ENCODE assay signal across 8 mouse cellular contexts in genomic region chr5:107961438-107962251, GRCm38 (mm10). TPM values are rescaled to one million over a fixed set of nuclear protein-coding genes. Genes with fewer than 3 reads are reported as not detected.
DNase-seq lines count a peak whose midpoint lies in the region; ATAC-seq lines count a peak whose summit lies in the region.
"Had no signal": no experiment of that assay in that cellular context is flagged by ENCODE, and none has a peak within 500 bp of the region (broad histone marks: within the 10 kb centered on the region; RNA-seq: fewer than 3 reads in every experiment).

No protein-coding gene starts in this region.

- H3K9me3 ChIP-seq in lung, embryonic 16.5 days (ENCODE audit: control insufficient read depth, low read length) = no peaks in the 10 kb centered on the region
- no peaks in the 10 kb centered on the region for H3K9me3 ChIP-seq in stomach, embryonic 16.5 days (replicated peaks; ENCODE audit: control insufficient read depth, low read length)
- H3K9me3 ChIP-seq: embryonic facial prominence, embryonic 12.5 days had no signal

- H3K27me3 ChIP-seq in lung, embryonic 16.5 days (ENCODE audit: control insufficient read depth, insufficient read depth, low read depth, low read length) = no peaks in the 10 kb centered on the region
- no peaks in the 10 kb centered on the region for H3K27me3 ChIP-seq in stomach, embryonic 16.5 days (ENCODE audit: control insufficient read depth, insufficient read depth, low read length)
- H3K27me3 ChIP-seq: embryonic facial prominence, embryonic 12.5 days had no signal

- ATAC-seq in cerebellum, adult (ENCODE audit: insufficient number of reproducible peaks, low FRiP score, low TSS enrichment) = peak; percentile 76; the same call in 1 of the 2 replicates
- peak; percentile 59; the same call in 1 of the 2 replicates for ATAC-seq in lung, embryonic 16.5 days (ENCODE audit: low read depth)
- no peak for ATAC-seq in stomach, embryonic 16.5 days (ENCODE audit: insufficient read depth, low FRiP score)

- H3K4me2 ChIP-seq in lung, embryonic 16.5 days (ENCODE audit: low read depth, low read length) = peak overlapping the region; percentile 43
- peak overlapping the region; percentile 33 for H3K4me2 ChIP-seq in stomach, embryonic 16.5 days (ENCODE audit: low read depth, low read length)
- H3K4me2 ChIP-seq: embryonic facial prominence, embryonic 12.5 days had no signal

- H3K4me3 ChIP-seq in lung, embryonic 16.5 days (ENCODE audit: low read length) = peak overlapping the region; percentile 24
- no peak overlapping the region; the same call in 1 of the 2 replicates for H3K4me3 ChIP-seq in stomach, embryonic 16.5 days (replicated peaks; ENCODE audit: low read length)
- H3K4me3 ChIP-seq: embryonic facial prominence, embryonic 12.5 days had no signal

- H3K4me1 ChIP-seq in lung, embryonic 16.5 days (replicated peaks; ENCODE audit: control insufficient read depth, insufficient read depth, low read length) = peaks cover 11% of the 10 kb centered on the region
- H3K4me1 ChIP-seq in stomach, embryonic 16.5 days (ENCODE audit: control insufficient read depth, insufficient read depth, low read length) = peaks cover 11% of the 10 kb centered on the region; the same call in 1 of the 2 replicates

- DNase-seq in ovary, postnatal 36 days (ENCODE audit: low spot score) = peak; percentile 17
- no peak for DNase-seq in ovary, postnatal 10 days (ENCODE audit: low spot score)
- DNase-seq in gastrocnemius, postnatal 10 days = peak; percentile 20
- DNase-seq in kidney, postnatal 14 days = peak; percentile 21

- 40% methylated on average over 16 of the region's 16 CpGs for WGBS in lung, embryonic 16.5 days
- 38% methylated on average over 16 of the region's 16 CpGs for WGBS in stomach, embryonic 16.5 days

- no peak overlapping the region for H3K9ac ChIP-seq in lung, embryonic 16.5 days (ENCODE audit: low read length)
- no peak overlapping the region for H3K9ac ChIP-seq in stomach, embryonic 16.5 days (ENCODE audit: low read length)
- H3K9ac ChIP-seq: embryonic facial prominence, embryonic 12.5 days had no signal

- no peaks in the 10 kb centered on the region for H3K36me3 ChIP-seq in lung, embryonic 16.5 days (ENCODE audit: control insufficient read depth, insufficient read depth, low read length)
- H3K36me3 ChIP-seq in stomach, embryonic 16.5 days (ENCODE audit: control insufficient read depth, insufficient read depth, low read length) = no peaks in the 10 kb centered on the region
- H3K36me3 ChIP-seq: embryonic facial prominence, embryonic 12.5 days had no signal

- H3K27ac ChIP-seq in lung, embryonic 16.5 days (ENCODE audit: low read length) = peak overlapping the region; percentile 8; the same call in 1 of the 2 replicates
- H3K27ac ChIP-seq in stomach, embryonic 16.5 days (ENCODE audit: low read length) = no peak overlapping the region
- H3K27ac ChIP-seq: embryonic facial prominence, embryonic 12.5 days had no signal

RNA-seq across cellular contexts. Expression of gene Fam69a, which starts 25.2 kb away (rescaled TPM):
- 10 to 100 TPM; 51.1 to 65.5 TPM for total RNA-seq in gastrocnemius, postnatal 10 days (2021)
- 23.8 and 24.4 TPM in 2 replicates for polyA plus RNA-seq in lung, embryonic 16.5 days (2015; fragmentation: Nextera tagmentation; extraction: Ambion mirVana)
- polyA plus RNA-seq in stomach, embryonic 16.5 days (2015; fragmentation: Nextera tagmentation; extraction: Ambion mirVana) = 30.0 and 32.1 TPM in 2 replicates
